Mouse (Mus musculus) spleen, adult 2 months (tissue): ENCODE results near the gene Cd69. TPM values are rescaled to one million over a fixed set of nuclear protein-coding genes. Genes with fewer than 3 reads are reported as not detected.

Experiments
- DNase-seq, 2 experiments: peaks; one replicate each; pipeline versions ENCODE4 v3.0.0 to v3.0.0-alpha.2; 2012 to 2021; ENCODE audit warnings: low spot score in 2 of 2, low read depth in 1 of 2
- H3K27ac ChIP-seq: fragments of 200-500 bp; 2 replicates; pipeline ENCODE4 v1.5.1; 2012; ENCODE audit warnings: low read length, inconsistent platforms; ENCODE audit not compliant: insufficient read depth
- H3K27me3 ChIP-seq: fragments of 200-500 bp; 2 replicates; pipeline ENCODE4 v1.6.1; 2012; ENCODE audit warnings: mild to moderate bottlenecking, moderate library complexity, low read length, inconsistent platforms; ENCODE audit not compliant: control insufficient read depth, insufficient read depth
- H3K36me3 ChIP-seq: fragments of 200-500 bp; 2 replicates; pipeline ENCODE4 v1.6.1; 2012; ENCODE audit warnings: mild to moderate bottlenecking, low read length, inconsistent platforms; ENCODE audit not compliant: control insufficient read depth, insufficient read depth
- H3K4me1 ChIP-seq: fragments of 200-500 bp; 2 replicates; pipeline ENCODE4 v1.6.1; 2011; ENCODE audit warnings: inconsistent platforms; ENCODE audit not compliant: control insufficient read depth, insufficient read depth, insufficient read length
- H3K4me3 ChIP-seq: fragments of 200-500 bp; 2 replicates; pipeline ENCODE4 v1.5.1; 2011; ENCODE audit warnings: mild to moderate bottlenecking, inconsistent platforms; ENCODE audit not compliant: insufficient read depth, insufficient read length; ENCODE audit errors: extremely low read depth
- CTCF ChIP-seq: fragments of 200-500 bp; IDR thresholded peaks from 2 replicates; pipeline ENCODE4 v1.5.1; 2011; ENCODE audit warnings: mild to moderate bottlenecking, inconsistent platforms; ENCODE audit not compliant: insufficient read depth, insufficient read length, insufficient replicate concordance; ENCODE audit errors: extremely low read depth
- POLR2A ChIP-seq: fragments of 200-500 bp; IDR thresholded peaks from 2 replicates; pipeline ENCODE4 v1.6.1; 2011; ENCODE audit warnings: low read depth, low read length, inconsistent platforms
- WGBS: fragments of 180-500 bp; shearing (Covaris S2); methylation state at CpG from one replicate; pipeline ENCODE4 v1.1.7; 2018; 5-methylcytosine and 5-hydroxymethylcytosine counted together
- polyA plus RNA-seq: library from polyadenylated mRNA; depleted of rRNA; stranded (reverse); fragments of >200 nt; gene quantifications from 2 replicates; pipeline ENCODE4 v1.2.3, GENCODE M21; 2012

Gene Cd69
- polyA plus RNA-seq, 1 experiment, result 4.4 TPM

DNA sequence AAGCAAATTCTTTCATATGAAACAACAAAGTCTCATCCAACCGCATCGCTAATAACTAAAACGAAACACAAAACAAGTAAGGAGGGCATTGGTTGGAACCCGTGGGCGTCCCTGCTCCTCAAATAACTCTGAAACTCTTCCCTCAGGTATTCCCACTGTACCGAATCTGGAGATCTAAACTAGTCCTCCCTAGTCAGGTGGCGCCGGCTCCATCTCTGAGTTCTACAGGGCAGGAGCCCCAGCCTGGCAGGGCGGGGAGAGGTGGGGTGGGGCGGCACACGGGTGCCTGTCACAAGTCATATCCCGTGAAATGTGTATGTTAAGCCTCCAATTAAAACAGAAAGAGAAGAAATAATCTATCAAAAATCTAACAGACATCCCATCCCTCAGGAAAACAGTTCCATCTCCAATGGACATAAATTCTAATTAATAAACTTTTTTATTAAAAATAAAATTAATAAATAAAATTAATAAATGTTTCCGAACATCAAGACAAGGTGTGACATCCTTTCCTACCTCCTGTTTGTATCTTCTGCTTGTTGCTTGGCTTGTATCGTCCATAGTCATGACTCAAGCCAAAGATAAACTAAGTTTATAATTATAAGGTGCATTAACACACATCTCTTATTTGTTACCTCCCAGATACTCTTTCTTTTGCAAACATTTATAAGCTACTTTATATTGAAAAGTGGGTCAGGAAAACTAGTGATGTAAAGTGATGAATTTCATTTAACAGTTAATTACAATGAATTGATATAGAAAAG is 36.8 kb downstream of the Cd69 start:
- Histone ChIP-seq H3K4me3 (peak overlapping the region; percentile 89), H3K36me3 (no peaks in the 10 kb centered on the region), H3K27me3 (no peaks in the 10 kb centered on the region), H3K4me1 (peaks cover 26% of the 10 kb centered on the region), H3K27ac (peak overlapping the region; percentile 87)
- WGBS, result 9% methylated on average over 14 of the region's 14 CpGs
- DNase-seq, result peak in 1 of 2 experiments; percentile 71
- no peak for TF ChIP-seq CTCF
- TF ChIP-seq POLR2A, result peak; percentile 56

GRCm38 (mm10) chr6:129237350-129238274 is 37.6 kb downstream of the Cd69 start:
- TF ChIP-seq CTCF (peak; percentile 84), POLR2A (peak; percentile 79)
- no peaks in the 10 kb centered on the region for H3K36me3 ChIP-seq
- peaks cover 26% of the 10 kb centered on the region for H3K4me1 ChIP-seq
- WGBS, result under 1% methylated on average over 16 of the region's 16 CpGs
- peak; percentile 82 to 92 for DNase-seq
- H3K4me3 ChIP-seq, result peak overlapping the region; percentile 89
- no peaks in the 10 kb centered on the region for H3K27me3 ChIP-seq
- peak overlapping the region; percentile 100 for H3K27ac ChIP-seq

- 18% methylated on average over 2 of the region's 2 CpGs for WGBS
- H3K4me1 ChIP-seq, result peaks cover 28% of the 10 kb centered on the region
- H3K27ac ChIP-seq, result peak overlapping the region; percentile 100
- H3K27me3 ChIP-seq, result no peaks in the 10 kb centered on the region
- TF ChIP-seq POLR2A (peak; percentile 76), CTCF (no peak)
- H3K4me3 ChIP-seq, result peak overlapping the region; percentile 39
- no peaks in the 10 kb centered on the region; the same call in 1 of the 2 replicates for H3K36me3 ChIP-seq
- DNase-seq, result peak in 1 of 2 experiments; percentile 77
These were observed 38.4 kb downstream of the Cd69 start for GRCm38 (mm10) chr6:129236652-129237342.

GRCm38 (mm10) chr6:129235855-129236461 is 39.3 kb downstream of the Cd69 start:
- peak overlapping the region; percentile 36; the same call in 1 of the 2 replicates for H3K4me3 ChIP-seq
- TF ChIP-seq CTCF (no peak), POLR2A (peak; percentile 16; the same call in 1 of the 2 replicates)
- H3K27ac ChIP-seq, result peak overlapping the region; percentile 100
- peaks cover 32% of the 10 kb centered on the region for H3K4me1 ChIP-seq
- WGBS, result 10% methylated on average over 5 of the region's 5 CpGs
- H3K27me3 ChIP-seq, result no peaks in the 10 kb centered on the region
- no peaks in the 10 kb centered on the region; the same call in 1 of the 2 replicates for H3K36me3 ChIP-seq
- DNase-seq, result peak in 1 of 2 experiments; percentile 48

GRCm38 (mm10) chr6:129234456-129235360 is 40.5 kb downstream of the Cd69 start:
- Histone ChIP-seq H3K4me1 (peaks cover 40% of the 10 kb centered on the region), H3K4me3 (no peak overlapping the region; the same call in 1 of the 2 replicates), H3K36me3 (no peaks in the 10 kb centered on the region; the same call in 1 of the 2 replicates), H3K27ac (peak overlapping the region; percentile 100), H3K27me3 (no peaks in the 10 kb centered on the region)
- peak; percentile 30; the same call in 1 of the 2 replicates for TF ChIP-seq POLR2A
- no peak for TF ChIP-seq CTCF
- WGBS, result 13% methylated on average over 8 of the region's 8 CpGs
- peak in 1 of 2 experiments; percentile 74 for DNase-seq
